Mouse (Mus musculus): Measurements from ENCODE around the gene Gkn2. TPM values are rescaled to one million over a fixed set of nuclear protein-coding genes. Genes with fewer than 3 reads are reported as not detected.
A peak's percentile ranks its signal among the peaks of the same experiment; 100 is the strongest.

The Gkn2 gene
- not detected in 2 replicates for total RNA-seq (2015)
- not detected in 2 replicates for total RNA-seq (2017)

GRCm38 (mm10) chr6:87373057-87373456 lies at the start of gene Gkn2:
TSS of gene Gkn2 (plus strand) at chr6:87373357.
- no peak for ATAC-seq (ENCODE audit: poor library complexity, severe bottlenecking)

- ATAC-seq (ENCODE audit: poor library complexity, severe bottlenecking), result no peak
Measured at GRCm38 (mm10) chr6:87323381-87323780, 49.8 kb upstream of the Gkn2 start.

GRCm38 (mm10) chr6:87326932-87327331 lies 46.2 kb upstream of the Gkn2 start:
- ATAC-seq (ENCODE audit: poor library complexity, severe bottlenecking), result no peak

DNA sequence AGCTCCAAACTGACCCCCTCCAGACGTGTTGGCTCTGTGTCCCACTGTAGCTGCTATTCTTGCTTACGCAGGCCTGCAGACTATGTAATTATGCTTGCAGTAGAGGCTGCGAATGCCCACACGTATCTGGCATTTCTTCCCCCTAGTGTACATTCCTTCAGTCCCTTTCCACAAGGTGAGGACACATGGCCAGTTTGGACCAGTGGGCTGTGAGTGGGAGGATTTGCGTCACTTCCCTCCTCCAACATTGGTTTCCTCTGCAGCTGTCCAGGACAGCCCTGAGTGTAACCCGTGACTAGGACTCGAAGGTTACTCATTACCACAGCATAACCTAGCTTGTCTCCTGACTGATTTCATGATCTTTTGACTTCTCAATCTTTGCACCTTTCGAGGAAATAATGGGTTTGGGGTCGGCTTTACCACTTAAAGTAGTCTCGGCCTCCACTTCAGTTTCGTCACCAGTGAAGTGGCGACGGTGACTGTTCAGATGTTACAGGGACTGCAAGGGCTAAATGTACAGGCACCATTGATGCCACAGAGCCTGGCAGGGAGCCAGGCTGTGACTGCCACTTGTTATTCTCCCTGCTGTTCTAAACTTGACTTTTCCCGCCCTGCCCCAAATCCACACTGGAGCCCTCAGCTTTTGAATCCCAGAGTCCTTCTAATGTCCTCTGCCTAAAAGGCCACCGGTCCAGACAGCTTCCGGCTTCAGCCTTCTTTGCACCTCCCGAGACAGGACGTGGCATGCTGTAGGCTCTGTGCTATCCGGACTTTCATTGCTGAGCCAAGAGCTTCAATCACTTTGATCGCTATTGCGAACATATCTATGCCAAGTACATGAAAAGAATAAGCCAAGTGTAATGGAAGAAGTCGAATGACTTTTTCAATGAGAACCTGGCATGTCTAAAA lies 44.6 kb upstream of the Gkn2 start:
- no peak for ATAC-seq (ENCODE audit: poor library complexity, severe bottlenecking)

DNA sequence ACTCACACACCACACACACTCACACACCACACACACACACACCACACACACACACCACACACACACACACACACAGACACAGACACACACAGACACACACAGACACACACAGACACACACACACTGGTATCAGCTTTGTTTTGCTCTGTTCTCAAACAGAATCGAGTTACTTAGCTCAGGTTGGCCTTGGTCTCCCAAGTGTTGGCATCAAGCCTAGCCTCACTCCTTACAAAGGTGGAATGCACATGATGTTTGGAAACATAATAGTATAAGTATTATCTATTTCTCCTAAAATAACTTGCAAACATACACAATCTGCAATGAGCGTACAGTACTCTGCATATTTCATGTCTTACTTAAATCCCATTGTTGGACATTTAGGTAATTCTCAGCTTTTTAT lies 40.8 kb upstream of the Gkn2 start:
- ATAC-seq (ENCODE audit: poor library complexity, severe bottlenecking), result no peak

DNA sequence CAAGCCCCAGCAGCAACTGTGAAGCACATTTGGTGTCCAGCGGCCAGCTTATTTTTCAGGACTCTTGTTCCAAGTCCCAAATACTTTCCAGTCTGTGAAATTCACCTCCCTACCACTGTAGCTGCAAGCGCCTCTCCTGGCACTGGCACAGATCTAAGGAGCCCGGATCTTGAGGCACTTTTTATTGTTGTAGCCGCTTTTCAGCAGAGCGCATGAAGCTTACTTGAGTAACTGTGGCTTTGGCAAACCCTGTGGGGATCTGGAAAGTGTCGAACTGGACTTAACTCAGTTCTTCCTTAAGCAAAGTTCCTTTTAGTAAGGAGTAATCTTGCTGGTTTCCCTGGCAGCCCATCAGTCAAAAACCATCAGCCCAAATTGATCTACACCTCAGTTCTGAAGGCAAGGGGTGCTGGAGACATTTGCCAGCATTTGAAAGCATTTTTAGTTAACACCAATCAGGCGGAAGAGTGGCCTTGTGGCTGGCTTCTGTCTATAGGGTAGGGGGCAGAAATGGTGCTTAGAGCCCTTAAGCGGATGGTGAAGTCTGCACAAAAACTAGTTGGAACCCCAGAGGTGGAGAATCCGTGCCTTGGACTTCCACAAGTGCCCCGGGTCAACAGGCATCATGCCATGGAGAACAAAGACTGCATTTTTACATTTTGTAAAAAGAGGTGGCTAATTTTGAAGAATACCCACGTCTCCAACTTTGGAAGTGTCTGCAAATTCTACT lies 38.6 kb upstream of the Gkn2 start:
- ATAC-seq (ENCODE audit: poor library complexity, severe bottlenecking), result no peak

DNA sequence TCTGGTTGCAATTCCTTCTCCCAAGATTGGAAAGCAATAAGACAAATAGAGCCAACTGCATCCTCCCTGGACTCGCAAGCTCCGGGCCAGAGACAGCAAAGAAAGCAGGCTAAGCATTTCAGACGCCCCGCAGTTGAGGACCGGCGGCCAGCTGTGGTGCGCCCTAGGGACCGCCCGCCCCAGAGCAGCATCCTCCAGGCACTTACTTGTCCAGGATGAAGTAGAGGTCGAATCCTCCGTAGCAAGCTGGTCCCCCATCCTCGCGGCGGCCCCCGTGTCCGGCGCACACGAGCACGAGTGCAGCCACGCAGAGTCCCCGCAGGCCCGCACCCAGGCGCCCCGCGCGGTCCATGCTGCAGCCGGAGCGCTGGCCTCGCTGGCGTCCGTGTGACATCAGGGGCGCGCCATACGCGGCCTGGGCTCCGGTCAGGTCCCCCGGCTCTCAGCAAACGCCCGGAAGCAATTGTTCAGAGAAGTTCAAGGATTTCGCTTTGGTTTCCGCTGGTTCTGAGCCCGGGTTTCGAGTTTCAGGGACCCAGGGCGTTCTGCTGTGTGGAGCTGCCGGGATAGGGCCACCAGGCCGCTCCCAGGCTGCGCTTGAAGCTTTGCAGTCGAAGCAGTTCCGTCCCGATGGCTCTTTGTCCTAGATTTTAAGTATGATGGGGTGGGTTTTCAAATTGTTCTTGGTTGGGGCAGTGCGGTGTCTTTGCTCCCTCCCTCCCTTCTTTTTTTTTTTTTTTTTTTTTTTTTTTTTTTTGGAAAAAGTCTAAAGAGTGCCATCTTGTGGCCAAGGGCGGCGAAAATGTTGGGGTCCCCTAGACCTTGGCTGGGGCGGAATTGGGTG lies 37.8 kb upstream of the Gkn2 start, which contains the start of gene Antxr1:
Antxr1 (minus strand) TSS at position 731 of the 844 bp plus-strand sequence.
- ATAC-seq (ENCODE audit: poor library complexity, severe bottlenecking), result no peak

DNA sequence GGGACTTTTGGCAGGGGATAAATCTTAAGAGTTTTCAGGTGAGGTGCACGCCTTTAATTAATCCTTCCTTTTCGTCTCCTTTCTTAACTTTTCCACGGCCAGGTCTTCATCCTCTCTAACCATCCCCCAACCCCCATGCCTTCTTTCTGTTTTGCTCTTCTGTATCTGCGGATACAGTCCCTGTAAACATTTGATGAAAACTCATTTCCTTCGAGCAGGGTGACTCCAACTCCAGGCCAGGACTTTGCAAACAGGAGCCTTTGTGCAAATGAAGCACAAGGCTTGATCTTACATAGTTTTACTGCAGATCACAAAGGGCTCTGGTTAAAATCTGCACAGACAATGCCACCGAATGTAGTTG lies 37.2 kb upstream of the Gkn2 start:
- no peak for ATAC-seq (ENCODE audit: poor library complexity, severe bottlenecking)

GRCm38 (mm10) chr6:87350829-87351228 lies 22.3 kb upstream of the Gkn2 start, which contains the start of gene Gkn1:
TSS of gene Gkn1 (minus strand) at chr6:87350942.
- no peak for ATAC-seq (ENCODE audit: poor library complexity, severe bottlenecking)

DNA sequence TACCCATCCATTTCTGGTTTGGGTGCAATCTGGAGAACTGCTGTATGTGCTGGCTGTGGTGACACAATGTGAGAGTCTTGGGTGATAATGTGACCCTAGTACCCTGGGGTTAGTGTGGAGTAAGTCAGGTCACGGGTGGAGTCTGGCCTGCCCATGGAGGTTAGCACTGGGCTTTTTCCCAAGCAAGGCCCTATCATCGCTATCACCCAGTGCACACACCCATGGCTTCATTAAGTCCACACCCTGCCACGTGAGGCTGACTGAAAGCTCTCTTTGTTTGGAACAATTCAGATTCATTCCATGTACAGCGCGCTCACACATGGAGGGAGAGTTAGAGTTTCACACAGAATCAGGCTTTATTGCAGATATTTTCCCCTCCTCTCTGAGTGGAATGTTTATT lies 18.7 kb upstream of the Gkn2 start:
- ATAC-seq (ENCODE audit: poor library complexity, severe bottlenecking), result no peak

- ATAC-seq (ENCODE audit: poor library complexity, severe bottlenecking), result no peak
Measured at GRCm38 (mm10) chr6:87369223-87369622, 3.9 kb upstream of the Gkn2 start.

DNA sequence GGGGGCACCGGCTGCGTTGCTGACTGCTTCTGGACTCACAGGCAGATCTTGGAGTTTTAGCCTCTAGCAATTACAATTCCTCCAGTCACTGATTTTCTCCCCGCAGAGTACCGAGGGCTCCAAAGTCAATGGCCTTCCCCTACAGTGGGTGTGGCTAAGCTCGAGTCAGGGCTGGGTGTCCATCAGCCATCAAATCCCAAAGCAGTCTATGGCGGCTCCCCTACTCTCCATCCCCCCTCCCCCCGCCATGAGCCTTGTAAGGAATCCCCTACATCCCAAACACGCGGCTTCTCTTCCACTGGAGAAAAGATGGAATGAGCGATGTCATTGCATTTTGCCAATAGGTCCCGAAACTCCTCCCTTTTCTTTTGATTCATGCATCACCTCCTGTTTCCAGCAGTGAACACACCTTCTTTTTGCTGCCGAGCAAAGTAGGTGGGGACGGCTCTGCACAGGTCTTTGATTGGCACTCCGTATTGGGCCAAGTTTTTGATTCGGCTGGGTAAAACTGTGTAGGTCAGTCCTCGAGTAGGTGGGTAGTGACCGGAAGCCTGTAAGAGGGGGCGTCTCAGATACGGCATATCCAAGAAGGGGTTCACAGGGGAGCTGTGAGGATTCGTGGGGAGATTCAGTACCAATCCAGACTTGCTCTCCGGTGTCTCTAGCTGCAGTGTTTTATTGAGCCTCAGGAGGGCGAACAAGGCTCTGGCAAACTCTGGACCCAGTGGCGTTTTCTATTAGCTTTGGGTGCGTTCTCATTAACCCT lies 11.0 kb downstream of the Gkn2 start:
- no peak for ATAC-seq (ENCODE audit: poor library complexity, severe bottlenecking)

DNA sequence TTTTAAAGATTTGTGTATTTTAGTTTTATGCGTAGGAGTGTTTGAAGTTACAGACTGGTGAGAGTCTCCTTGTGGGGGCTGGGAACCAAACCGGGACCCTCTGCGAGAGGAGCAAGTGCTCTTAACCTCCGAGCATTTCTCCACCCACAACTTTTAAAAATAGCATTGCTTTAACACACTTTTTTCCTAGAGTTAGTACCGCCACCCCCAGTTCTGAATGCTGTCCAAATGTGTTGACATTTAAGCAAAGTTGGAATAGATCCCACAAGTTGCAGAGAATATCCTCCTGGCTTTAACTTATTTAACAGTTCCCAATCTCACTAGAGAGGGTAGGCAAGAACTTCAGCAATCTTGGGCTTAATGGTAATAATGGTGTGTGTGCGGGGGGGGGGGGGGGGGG lies 11.6 kb downstream of the Gkn2 start:
- no peak for ATAC-seq (ENCODE audit: poor library complexity, severe bottlenecking)

DNA sequence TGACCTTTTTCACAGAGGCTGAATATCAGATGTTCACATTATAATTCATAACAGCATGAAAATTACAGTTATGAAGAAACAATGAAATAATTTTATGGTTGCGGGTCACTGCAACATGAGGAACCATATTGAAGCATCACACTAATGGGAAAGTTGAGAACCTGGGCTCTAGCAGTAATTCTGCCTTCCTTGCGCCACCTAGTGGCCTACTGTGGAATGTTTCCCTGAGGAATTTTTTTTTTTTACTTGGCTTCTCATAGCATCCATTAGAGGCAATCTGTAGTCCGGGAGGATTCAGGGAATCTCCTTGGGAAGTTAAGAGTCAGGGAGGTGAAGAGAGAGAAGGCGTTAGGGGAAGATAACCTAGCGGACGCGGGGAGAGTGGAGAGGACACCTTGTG lies 13.0 kb downstream of the Gkn2 start:
- no peak for ATAC-seq (ENCODE audit: poor library complexity, severe bottlenecking)

DNA sequence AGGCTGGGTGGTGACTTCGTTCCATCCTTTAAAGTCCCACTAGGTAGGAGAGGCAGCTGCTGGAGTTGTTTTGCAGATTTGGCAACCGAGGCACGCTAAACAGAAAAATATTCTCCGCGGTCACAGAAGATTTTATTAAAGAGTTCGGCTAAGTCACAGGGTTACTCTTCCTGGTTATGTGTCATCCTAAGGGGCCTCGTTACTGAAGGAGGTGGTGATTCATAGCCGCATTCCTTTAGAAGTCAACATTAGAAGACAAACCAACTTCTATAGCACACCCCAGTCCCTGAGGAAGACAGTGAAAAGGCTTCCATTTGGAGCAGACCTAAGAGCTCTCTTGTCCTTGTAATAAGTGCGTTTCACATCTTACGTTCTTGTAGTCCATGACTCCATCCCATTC lies 13.5 kb downstream of the Gkn2 start:
- ATAC-seq (ENCODE audit: poor library complexity, severe bottlenecking), result no peak

- ATAC-seq (ENCODE audit: poor library complexity, severe bottlenecking), result no peak
Measured at GRCm38 (mm10) chr6:87388877-87389276, 15.7 kb downstream of the Gkn2 start, which contains the start of gene Gkn3. TSS of gene Gkn3 (minus strand) at chr6:87388935.

- no peak for ATAC-seq (ENCODE audit: poor library complexity, severe bottlenecking)
Measured at GRCm38 (mm10) chr6:87389455-87389989, 16.4 kb downstream of the Gkn2 start.

- peak; percentile 52 for ATAC-seq (ENCODE audit: poor library complexity, severe bottlenecking)
Measured at GRCm38 (mm10) chr6:87393466-87394205, 20.5 kb downstream of the Gkn2 start.

GRCm38 (mm10) chr6:87394783-87395182 lies 21.6 kb downstream of the Gkn2 start:
- ATAC-seq (ENCODE audit: poor library complexity, severe bottlenecking), result no peak

All from megakaryocyte, adult 5-6 weeks (primary cell).